8 mouse cellular contexts compared by ENCODE assay signal in the genomic region with DNA sequence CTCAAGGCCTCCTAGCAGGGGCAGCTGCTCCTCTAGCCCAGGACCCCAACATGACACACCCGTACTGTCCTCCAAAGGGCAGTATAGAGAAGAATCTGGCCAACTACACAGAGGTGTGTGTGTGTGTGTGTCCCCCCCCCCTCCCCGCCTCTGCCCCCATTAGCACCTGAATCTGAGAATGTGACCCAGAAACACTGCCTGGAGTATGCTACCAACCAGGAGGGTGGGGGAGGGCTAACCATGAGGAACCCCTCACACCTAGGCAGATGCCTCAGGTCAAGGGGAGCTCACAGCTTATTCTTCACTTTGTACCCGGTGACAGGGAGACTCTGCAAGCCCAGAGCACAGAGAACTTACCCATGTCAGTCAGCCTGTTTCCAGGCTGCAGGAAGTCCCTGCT. TPM values are rescaled to one million over a fixed set of nuclear protein-coding genes. Genes with fewer than 3 reads are reported as not detected.
DNase-seq lines count a peak whose midpoint lies in the region; ATAC-seq and TF ChIP-seq lines count a peak whose summit lies in the region.

No protein-coding gene starts in this region.

- no peaks in the 10 kb centered on the region for H3K27me3 ChIP-seq in kidney, adult 2 months (replicated peaks; ENCODE audit: control insufficient read depth, insufficient read depth, low read length)
- no peaks in the 10 kb centered on the region for H3K27me3 ChIP-seq in hindbrain, embryonic 13.5 days
- no peaks in the 10 kb centered on the region for H3K27me3 ChIP-seq in midbrain, embryonic 12.5 days

- no peak for TF ChIP-seq CTCF in kidney, adult 2 months (conservative IDR thresholded peaks at IDR 0.05; ENCODE audit: insufficient read depth, insufficient read length, low read depth, low read length)

- H3K4me2 ChIP-seq in hindbrain, embryonic 13.5 days: peak overlapping the region; percentile 89
- peak overlapping the region; percentile 87 for H3K4me2 ChIP-seq in midbrain, embryonic 12.5 days (replicated peaks)

- H3K9ac ChIP-seq in hindbrain, embryonic 13.5 days: peak overlapping the region; percentile 88
- peak overlapping the region; percentile 86 for H3K9ac ChIP-seq in midbrain, embryonic 12.5 days (replicated peaks)

- no peak for ATAC-seq in hindbrain, embryonic 13.5 days (ENCODE audit: low FRiP score)
- ATAC-seq in midbrain, embryonic 12.5 days (ENCODE audit: low FRiP score, low read depth): no peak

- peak overlapping the region; percentile 50 for H3K27ac ChIP-seq in kidney, adult 2 months (ENCODE audit: insufficient read depth, low read depth, low read length)
- H3K27ac ChIP-seq in brown adipose tissue, adult 24 weeks (replicated peaks; ENCODE audit: low read depth, low read length): peak overlapping the region; percentile 83; the same call in 1 of the 2 replicates
- peak overlapping the region; percentile 99; the same call in 1 of the 2 replicates for H3K27ac ChIP-seq in hindbrain, embryonic 13.5 days
- H3K27ac ChIP-seq in midbrain, embryonic 12.5 days (replicated peaks): no peak overlapping the region

- H3K4me3 ChIP-seq in kidney, adult 2 months (ENCODE audit: insufficient read depth, low read depth, low read length): peak overlapping the region; percentile 81
- peak overlapping the region; percentile 88 for H3K4me3 ChIP-seq in brown adipose tissue, adult 24 weeks (ENCODE audit: insufficient read depth, low read depth, low read length)
- peak overlapping the region; percentile 67 for H3K4me3 ChIP-seq in hindbrain, embryonic 13.5 days
- peak overlapping the region; percentile 89 for H3K4me3 ChIP-seq in midbrain, embryonic 12.5 days

- H3K4me1 ChIP-seq in kidney, adult 2 months (ENCODE audit: control insufficient read depth, insufficient read depth, low read length): peaks cover 21% of the 10 kb centered on the region
- peaks cover 18% of the 10 kb centered on the region for H3K4me1 ChIP-seq in brown adipose tissue, adult 24 weeks (ENCODE audit: control insufficient read depth, insufficient read depth, insufficient read length, low read length)
- H3K4me1 ChIP-seq in hindbrain, embryonic 13.5 days (replicated peaks): peaks cover 50% of the 10 kb centered on the region
- H3K4me1 ChIP-seq in midbrain, embryonic 12.5 days: peaks cover 36% of the 10 kb centered on the region

- TF ChIP-seq POLR2A in kidney, adult 2 months (IDR thresholded peaks at IDR 0.05; ENCODE audit: low read depth, low read length): no peak

- DNase-seq in kidney, adult 2 months: no peak
- no peak for DNase-seq in kidney, adult 11 months
- no peak for DNase-seq in layer of hippocampus, postnatal 25 days (ENCODE audit: extremely low spot score in 1 of 2, low spot score in 1 of 2)
- no peak for DNase-seq in T-cell, adult 2 months (ENCODE audit: low spot score)
- DNase-seq in adrenal gland, adult 18-20 months (ENCODE audit: low spot score in 2 of 2): no peak

- H3K9me3 ChIP-seq in hindbrain, embryonic 13.5 days: no peaks in the 10 kb centered on the region
- H3K9me3 ChIP-seq in midbrain, embryonic 12.5 days: no peaks in the 10 kb centered on the region

- no peaks in the 10 kb centered on the region for H3K36me3 ChIP-seq in kidney, adult 2 months (ENCODE audit: control insufficient read depth, insufficient read depth, low read length)
- peaks cover 32% of the 10 kb centered on the region for H3K36me3 ChIP-seq in hindbrain, embryonic 13.5 days
- H3K36me3 ChIP-seq in midbrain, embryonic 12.5 days: peaks cover 20% of the 10 kb centered on the region

- 45% methylated on average over 3 of the region's 3 CpGs for WGBS in kidney, adult 2 months
- 67% methylated on average over 3 of the region's 3 CpGs for WGBS in hindbrain, embryonic 13.5 days
- whole genome bisulfite sequencing in midbrain, embryonic 12.5 days: 71% methylated on average over 3 of the region's 3 CpGs

RNA-seq across cellular contexts. Expression of a gene that starts 2.4 kb away (rescaled TPM):
- polyA plus RNA-seq in kidney, adult 2 months (2012; rRNA removed): 38.4 and 39.2 TPM in 2 replicates
- 14.2 and 16.7 TPM in 2 replicates for polyA plus RNA-seq in brown adipose tissue, adult 24 weeks (2012; ENCODE audit: insufficient read depth, insufficient read length, missing spikeins)
- 53.7 and 54.1 TPM in 2 replicates for polyA plus RNA-seq in hindbrain, embryonic 13.5 days (2015; fragmentation: Nextera tagmentation; extraction: Ambion mirVana)
- polyA plus RNA-seq in midbrain, embryonic 12.5 days (2016; fragmentation: Nextera tagmentation; extraction: Ambion mirVana): 31.7 and 31.9 TPM in 2 replicates
- 100 to 1,000 TPM in 1 of 2 experiments, 10 to 100 TPM in 1; 93.5 to 103 TPM for total RNA-seq in layer of hippocampus, postnatal 25 days (2021)
- 10 to 100 TPM; 33.3 to 39.0 TPM for total RNA-seq in adrenal gland, adult 18-20 months (2021)

RNA-seq across cellular contexts. Expression of a gene that starts 8.3 kb away (rescaled TPM):
- 197 and 218 TPM in 2 replicates for polyA plus RNA-seq in kidney, adult 2 months (2012; rRNA removed)
- 50.6 and 52.6 TPM in 2 replicates for polyA plus RNA-seq in brown adipose tissue, adult 24 weeks (2012; ENCODE audit: insufficient read depth, insufficient read length, missing spikeins)
- 107 and 115 TPM in 2 replicates for polyA plus RNA-seq in hindbrain, embryonic 13.5 days (2015; fragmentation: Nextera tagmentation; extraction: Ambion mirVana)
- 83.2 and 88.5 TPM in 2 replicates for polyA plus RNA-seq in midbrain, embryonic 12.5 days (2016; fragmentation: Nextera tagmentation; extraction: Ambion mirVana)
- 100 to 1,000 TPM; 219 to 221 TPM for total RNA-seq in layer of hippocampus, postnatal 25 days (2021)
- total RNA-seq in adrenal gland, adult 18-20 months (2021): 10 to 100 TPM; 83.7 to 86.4 TPM

RNA-seq across cellular contexts. Expression of a gene that starts 42.5 kb away (rescaled TPM):
- polyA plus RNA-seq in kidney, adult 2 months (2012; rRNA removed): 0.03 TPM in 1 of 2 replicates, not detected in the other
- not detected in 2 replicates for polyA plus RNA-seq in brown adipose tissue, adult 24 weeks (2012; ENCODE audit: insufficient read depth, insufficient read length, missing spikeins)
- polyA plus RNA-seq in hindbrain, embryonic 13.5 days (2015; fragmentation: Nextera tagmentation; extraction: Ambion mirVana): 0.65 TPM in 2 replicates
- polyA plus RNA-seq in midbrain, embryonic 12.5 days (2016; fragmentation: Nextera tagmentation; extraction: Ambion mirVana): 0.69 and 0.75 TPM in 2 replicates
- not detected for total RNA-seq in layer of hippocampus, postnatal 25 days (2021)
- not detected for total RNA-seq in adrenal gland, adult 18-20 months (2021)
